Mouse (Mus musculus): ENCODE measurements around the gene Batf2.

- TF ChIP-seq CEBPB (IDR thresholded peaks at IDR 0.05; ENCODE audit: low read depth) (no peak), CTCF (IDR thresholded peaks at IDR 0.05; ENCODE audit: control insufficient read depth, insufficient read depth, insufficient read length) (no peak), USF1 (IDR thresholded peaks at IDR 0.05; ENCODE audit: low read depth) (no peak), MAX (IDR thresholded peaks at IDR 0.05) (no peak), MYOG (IDR thresholded peaks at IDR 0.05; ENCODE audit: control insufficient read depth, extremely low read depth, insufficient read length) (no peak), FOSL1 (IDR thresholded peaks at IDR 0.05; ENCODE audit: insufficient read depth, low read length, poor library complexity, severe bottlenecking) (no peak)
Measured at GRCm38 (mm10) chr19:6123330-6123729, 17.5 kb upstream of the Batf2 start.

All from C2C12 (cell line).